Mouse (Mus musculus) bone marrow, adult 2 months (tissue): ENCODE measurements around the gene Ddx59.

Experiments used
- CTCF ChIP-seq: fragments of 200-500 bp; IDR thresholded peaks from 2 replicates; pipeline ENCODE4 v1.5.1; 2011; ENCODE audit warnings: low read length, control low read depth; ENCODE audit not compliant: control insufficient read depth, insufficient read depth
- POLR2A ChIP-seq: fragments of 200-500 bp; IDR thresholded peaks from 2 replicates; pipeline ENCODE4 v1.6.1; 2011; ENCODE audit warnings: low read depth, mild to moderate bottlenecking, control low read depth, low read length, borderline replicate concordance; ENCODE audit not compliant: control insufficient read depth

- TF ChIP-seq CTCF (no peak), POLR2A (no peak)
Measured at GRCm38 (mm10) chr1:136380606-136381005, 34.5 kb upstream of the Ddx59 start.
